Mouse (Mus musculus) erythroblast, adult 5-6 weeks (primary cell): ENCODE data around the gene Pls1. TPM values are rescaled to one million over a fixed set of nuclear protein-coding genes. Genes with fewer than 3 reads are reported as not detected.

Source experiments
- ATAC-seq: replicated peaks from 2 replicates; pipeline ENCODE4 v1.8.0; 2016; ENCODE audit warnings: moderate number of reproducible peaks, mild to moderate bottlenecking, moderate TSS enrichment, inconsistent platforms; ENCODE audit not compliant: poor library complexity, low FRiP score, severe bottlenecking
- total RNA-seq, 2 experiments: library from RNA; stranded (forward) in 1 of 2; stranded (reverse) in 1 of 2; fragments of 150-400 nt in 1 of 2; fragments of 200-764, 138-1000 nt in 1 of 2; gene quantifications; 2 replicates each; pipeline versions ENCODE4 v1.2.3 to v1.2.4; 2015 to 2017; ENCODE audit warnings: low replicate concordance in 2 of 2

Gene Pls1
- total RNA-seq, 2 experiments from 2014 or later, result 1.9 TPM; not detected in 1

DNA sequence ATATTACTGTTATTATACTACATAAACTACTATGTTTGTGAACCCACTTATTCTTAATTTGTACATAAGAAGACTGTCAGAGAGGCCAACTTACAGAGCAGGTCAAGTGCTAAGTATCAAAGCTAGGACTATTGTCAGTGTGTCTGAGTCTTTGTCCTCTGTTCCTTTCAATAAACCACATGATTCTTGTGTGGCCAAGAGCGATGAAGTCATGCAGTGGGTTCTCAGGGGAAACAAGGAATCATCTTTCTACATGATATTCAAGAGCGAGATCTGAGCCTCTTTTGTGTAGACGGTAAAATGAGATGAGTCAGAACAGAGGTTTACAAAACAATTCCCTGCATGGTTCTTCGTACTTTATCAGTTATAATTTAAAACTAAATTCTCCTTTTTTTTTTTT is 35.5 kb downstream of the Pls1 start:
- no peak for ATAC-seq

DNA sequence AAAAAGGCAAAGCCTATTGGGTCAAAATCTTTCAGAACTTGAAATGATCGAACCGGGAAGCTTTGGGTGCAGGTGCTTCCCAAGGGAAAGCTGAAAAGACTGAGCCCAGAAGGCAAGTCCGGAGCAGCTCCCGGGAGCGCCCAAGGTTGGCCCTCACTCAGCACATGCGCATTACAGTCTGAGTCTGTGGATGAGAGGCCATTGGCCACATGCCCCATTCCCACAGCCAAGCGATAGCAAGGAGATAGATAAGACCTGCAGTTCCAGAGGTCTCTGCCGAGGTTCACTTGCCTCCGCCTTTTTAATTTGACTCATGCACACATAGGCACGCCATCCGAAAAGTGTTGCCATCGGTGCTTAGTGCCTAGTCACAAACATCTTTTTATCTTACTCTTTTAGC is 39.7 kb downstream of the Pls1 start:
- no peak for ATAC-seq

DNA sequence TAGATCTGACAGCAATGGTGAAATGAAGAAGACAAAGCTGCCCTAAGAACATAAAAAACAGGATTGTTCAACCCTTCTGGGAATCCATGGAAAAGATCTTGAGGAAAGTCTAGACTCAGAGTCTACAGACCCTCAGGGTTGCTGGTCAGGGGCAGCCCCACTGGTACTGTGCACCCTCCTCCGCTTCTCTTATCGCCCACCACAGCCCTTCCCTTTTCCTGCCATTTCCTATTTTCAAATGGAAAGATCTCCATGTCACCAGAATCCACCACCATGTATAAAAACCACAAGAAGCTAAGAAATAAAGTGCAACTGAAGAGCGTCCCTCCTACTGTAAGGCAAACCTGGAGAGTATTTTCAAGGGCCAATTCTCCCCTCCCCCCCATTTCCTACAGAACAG is 41.3 kb downstream of the Pls1 start:
- no peak for ATAC-seq

DNA sequence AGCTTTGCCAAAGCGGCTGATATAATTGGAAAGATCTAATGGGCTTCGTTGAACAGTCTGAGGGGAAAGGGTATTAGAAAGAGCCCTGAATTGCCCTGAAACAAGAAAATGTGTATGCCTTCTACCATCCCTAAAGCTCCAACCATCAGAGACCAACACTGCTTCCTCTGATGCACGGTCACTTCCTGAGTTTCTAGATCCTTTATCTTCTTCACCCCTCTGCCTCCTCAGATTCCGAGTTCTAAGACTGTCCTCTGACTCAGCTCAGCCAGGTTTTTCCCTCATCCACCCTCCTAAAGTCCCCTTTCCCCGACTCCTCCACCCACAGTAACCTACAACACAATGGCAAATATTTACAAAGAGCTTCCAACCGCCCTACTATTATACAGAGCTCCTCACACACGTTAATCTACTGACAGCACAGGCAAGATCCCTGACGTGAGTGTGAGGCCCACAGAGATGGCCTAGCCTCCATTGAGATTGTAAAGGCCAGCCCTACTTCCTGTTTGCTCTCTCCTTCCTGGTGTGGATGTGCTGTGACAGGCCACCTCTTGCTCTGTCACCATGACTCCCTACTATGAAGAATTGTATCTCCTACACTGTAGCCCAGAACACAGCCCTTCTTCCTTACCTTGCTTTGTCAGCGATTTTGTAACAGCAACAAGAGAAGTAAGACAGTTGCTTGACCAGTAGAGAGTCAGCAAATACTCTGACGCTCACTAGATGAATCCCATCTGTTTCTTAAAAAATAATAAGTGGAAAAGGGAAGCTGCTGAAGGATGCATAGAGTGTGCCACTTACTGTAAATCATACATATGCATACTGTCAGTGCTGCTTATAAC is 43.3 kb downstream of the Pls1 start:
- ATAC-seq, result no peak

DNA sequence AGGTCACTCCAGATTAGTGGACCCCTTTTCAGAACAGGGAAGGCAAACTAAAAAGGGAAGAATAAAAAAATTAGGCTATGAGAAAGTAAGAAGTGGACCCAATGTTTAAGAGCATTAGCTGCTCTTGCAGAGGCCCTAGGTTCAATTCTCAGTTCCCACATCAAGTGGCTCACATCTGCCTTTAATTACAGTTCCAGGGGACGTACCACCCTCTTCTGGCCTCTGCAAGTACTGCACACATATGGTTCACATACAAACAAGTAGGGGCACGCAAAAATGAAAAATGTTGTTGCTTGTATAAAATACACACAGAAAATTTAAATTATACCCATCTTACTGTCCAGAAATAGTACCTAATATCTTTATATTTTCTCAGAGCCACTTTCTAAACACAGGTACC is 48.8 kb downstream of the Pls1 start:
- no peak for ATAC-seq

DNA sequence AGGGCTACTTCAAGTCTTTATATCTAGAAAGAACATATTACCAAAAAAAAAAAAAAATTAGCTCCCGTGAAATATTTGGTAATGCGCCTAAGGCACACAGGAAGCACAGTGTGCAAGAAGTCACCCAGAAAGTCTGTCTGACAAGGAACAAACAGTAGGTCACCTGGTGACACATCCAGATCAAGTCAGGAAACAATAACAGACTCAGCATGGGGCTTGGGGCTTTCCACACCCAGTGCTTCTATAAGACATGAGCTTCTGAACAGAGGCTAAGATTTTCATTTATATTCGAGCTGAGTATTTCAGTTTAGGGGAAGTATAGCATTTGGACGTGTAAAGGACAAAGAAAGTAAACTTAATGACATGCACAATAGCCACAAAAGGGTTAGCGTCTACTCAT is 49.3 kb downstream of the Pls1 start:
- no peak for ATAC-seq

DNA sequence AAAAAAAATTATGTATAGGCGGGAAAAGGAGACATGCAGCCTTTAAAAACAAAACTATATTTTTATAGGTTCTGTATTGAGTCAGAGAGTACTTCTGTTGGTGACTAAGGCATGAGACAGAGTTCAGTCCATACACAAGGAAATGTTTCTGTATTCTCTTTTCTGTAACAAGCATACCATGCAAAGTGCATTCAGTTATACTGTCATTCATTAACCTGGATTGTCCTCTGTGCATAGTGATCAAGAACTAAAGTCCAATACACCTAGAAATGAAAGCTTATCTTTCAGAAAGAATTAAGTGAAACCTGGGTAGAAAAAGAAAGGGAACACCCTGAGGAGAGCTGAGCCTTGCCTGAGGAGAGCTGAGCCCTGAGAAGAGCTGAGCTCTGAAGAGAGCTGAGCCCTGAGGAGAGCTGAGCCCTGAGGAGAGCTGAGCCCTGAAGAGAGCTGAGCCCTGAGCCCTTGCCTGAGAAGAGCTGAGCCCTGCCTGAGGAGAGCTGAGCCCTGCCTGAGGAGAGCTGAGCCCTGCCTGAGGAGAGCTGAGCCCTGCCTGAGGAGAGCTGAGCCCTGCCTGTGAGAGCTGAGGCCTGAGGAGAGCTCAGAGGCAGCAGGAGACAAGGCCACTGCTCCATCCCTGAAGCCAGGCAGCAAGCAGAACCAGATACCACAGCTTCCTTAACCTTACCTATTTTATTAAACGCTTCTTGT is 49.9 kb downstream of the Pls1 start:
- no peak for ATAC-seq

DNA sequence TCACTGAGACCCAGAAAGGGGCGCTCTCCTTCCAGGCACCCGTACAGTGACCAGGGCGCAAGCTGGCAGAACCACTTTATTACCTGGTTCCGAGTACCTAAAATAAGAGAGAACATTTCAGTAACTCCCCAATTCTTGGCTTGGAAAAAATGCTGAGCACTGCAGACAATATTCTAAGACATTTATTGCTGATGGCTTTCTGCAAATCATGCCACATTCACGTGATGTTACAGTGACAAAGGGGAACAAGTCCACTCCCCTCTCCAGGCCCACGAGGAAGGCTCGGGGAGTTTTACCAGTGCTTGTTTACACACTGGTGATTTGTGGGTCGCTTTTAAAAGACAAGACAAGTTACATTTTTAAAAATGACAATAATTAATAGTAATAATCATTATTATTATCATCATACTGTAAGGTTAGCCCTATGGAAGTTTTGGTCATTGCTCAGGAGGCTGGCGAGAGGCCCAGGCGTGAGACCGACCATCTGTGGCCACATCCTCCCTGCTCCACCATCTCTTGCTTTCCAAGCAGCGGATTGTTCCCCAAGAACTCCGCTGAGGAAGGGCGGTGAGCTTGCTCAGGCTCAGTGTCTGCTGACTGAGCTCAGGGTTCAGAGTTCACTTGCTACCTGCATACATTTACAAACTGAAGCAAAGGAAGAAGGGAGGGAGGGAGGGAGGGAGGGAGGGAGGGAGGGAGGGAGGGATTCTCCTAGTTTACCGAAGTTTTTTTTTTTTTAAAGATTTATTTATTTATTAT is 50.9 kb downstream of the Pls1 start:
- ATAC-seq, result no peak

DNA sequence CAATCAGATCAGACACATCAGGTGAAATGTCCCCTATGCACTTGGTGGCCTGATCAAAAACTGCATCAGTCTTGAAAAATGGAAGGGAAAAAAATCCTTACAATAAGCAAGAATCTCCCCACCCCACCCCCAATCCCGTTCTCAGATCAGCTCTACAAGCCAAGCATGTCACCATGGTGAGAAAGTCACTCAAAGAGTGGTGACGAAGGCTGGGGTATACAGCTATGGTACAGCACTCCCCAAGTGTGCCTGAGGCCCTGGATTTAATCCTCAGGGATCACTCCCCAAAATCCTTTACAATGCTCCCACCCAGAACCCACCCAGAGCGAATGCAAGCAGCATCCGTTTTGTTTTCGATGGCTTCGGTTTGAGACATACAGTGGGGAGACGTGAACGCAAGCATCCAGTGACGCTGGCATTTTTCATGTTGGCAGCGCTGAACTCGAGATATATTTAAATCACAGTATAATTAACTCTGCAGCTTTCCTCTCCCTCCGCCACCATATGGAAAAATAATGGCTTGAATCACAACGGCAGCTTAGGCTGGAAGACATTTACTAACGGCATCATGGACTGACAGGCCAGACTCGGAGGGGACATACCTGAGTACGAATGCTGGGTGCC is 60.1 kb downstream of the Pls1 start:
- no peak for ATAC-seq

DNA sequence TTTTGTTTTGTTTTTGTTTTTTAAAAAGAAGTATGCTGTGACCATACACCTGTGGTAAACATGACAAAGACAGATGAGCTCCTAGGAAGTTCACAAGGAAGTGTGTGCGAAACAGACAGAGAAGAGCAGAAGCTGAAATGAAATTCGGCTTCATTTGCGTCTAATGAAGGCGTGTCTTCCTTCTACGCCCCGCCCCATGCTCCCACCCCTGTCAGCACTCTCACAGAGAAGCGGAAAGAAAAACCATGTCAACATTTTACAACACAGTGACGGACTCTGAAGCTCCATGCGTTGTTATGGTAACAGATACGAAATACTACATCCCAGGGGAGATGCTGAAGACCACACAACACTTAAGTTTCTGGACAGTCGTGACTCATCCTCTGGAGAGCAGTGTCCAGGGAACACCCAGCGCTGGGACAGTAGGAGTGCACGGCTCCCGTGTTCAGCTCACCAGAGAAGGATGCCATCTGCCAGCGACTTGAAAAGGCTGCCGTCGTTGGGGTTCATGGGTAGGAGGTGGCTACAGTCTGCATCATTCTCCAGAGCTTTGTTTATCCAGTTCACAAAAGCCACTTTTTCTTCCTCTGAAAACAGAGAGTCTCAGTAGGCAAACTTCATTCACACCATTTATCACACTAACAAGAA is 61.3 kb downstream of the Pls1 start:
- ATAC-seq, result no peak

DNA sequence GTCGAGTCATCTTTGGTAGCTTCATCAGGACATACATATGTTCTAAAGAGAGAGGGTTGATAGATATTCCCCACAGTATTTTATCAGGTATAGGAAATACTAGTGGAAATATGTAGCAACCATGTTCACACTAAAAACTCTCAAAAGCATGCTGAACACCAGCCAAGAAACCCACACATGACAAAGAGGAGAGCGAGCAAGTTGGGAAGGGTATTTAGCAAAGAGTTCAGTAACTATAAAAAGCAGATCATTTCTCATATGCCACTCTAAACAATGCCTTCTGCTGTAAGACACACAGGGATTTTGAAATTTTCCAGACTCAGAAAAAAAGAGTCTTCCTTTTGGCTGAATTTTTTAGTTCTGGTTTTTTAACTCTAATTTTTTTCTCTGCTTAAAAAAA is 73.4 kb downstream of the Pls1 start:
- ATAC-seq, result no peak

DNA sequence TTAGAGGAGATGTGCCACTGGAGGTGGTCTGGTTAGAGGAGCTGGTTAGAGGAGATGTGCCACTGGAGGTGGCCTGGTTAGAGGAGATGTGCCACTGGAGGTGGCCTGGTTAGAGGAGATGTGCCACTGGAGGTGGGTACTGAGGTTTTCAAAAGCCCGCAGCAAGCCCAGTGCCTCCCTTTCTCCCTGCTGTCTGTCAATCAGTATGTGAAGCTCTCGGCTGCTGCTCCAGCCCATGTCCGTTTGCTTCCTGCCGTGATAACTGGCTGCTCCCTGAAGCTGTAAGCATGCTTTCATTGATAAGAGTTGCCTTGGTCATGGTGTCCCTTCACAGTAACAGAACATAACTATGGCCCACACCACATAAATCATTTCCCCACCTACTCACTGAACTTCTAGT is 81.9 kb downstream of the Pls1 start:
- no peak for ATAC-seq

DNA sequence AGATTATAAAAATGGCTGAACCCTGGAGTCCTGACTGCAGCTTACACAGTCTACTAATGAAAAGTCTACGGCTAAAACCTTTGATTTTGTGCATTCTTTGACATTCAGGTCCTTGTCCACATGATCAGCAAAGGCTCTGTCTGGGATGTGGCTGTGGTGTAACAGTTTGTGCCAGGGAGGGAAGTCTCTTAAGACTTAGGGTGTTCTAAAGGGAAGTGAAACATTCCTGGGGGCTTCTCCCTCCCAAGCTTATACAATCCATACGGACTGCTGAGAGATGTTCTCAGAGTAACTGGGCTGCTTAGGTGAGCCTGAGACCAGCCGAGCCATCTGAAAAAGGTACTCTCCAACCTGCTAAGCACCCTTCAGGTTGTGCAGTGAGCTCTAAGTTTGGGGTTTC is 82.9 kb downstream of the Pls1 start:
- ATAC-seq, result no peak

DNA sequence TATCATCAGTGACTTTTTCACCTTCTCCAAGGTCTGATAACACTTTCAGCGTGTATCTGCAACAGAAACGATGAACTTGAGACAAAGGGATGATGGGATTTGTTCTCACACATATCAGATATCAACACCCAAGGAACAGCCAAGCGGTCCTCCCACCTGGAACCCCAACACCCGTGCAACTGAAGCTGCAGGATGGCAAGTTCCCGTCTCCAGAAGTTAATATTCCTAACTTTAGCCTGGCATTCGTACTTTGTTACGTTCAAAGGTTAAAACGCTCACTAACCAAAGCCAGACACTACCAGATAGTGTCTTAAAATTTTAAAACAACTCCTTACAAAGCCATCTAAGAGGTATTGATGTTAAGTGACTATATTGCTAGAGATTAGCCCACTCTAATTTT is 83.7 kb downstream of the Pls1 start:
- no peak for ATAC-seq

DNA sequence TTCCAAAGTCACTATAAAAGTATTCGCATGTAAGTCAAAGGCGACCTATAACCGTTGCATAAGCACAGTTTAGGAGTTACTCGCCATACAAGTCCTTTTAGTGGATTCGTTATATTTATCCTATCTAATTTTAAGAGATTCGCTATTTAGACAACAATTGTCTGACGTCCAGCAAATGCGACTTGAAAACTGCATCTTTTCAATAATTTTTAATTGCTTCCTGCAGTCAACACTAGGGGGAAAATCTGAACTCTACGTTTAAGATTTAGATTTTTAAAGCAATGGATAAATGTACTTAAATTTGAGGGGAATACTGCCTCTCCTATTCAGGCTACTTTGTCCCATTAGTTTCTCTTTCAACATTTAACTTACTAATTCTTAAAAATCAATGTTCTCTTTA is 94.4 kb downstream of the Pls1 start:
- ATAC-seq, result no peak

DNA sequence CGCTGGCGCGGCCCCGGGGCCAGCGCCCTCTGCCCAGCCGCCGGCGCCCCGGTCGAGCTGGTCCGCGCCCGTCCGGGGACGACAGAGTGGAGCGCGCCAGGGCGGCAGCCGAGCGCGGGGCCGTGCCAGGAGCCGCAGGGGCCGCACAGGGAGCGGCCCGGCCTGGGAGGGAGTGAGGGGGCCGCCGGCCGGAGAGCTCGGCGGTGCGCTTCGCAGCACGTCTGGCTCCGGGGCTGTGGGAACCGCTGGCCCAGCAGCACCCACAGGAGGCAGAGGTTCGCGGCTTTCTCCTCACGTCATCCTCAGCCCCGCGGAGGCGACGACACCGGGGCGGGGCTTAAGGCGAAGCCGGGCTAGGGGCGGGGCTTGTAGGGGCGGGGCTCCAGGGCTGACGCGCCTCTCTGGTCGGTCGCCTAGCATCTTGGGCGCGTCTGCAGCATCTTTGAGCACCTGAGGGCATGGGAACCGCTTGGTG is 95.0 kb downstream of the Pls1 start, which contains the start of gene Trpc1:
TSS of gene Trpc1 (minus strand) at position 339 of the 475 bp plus-strand sequence.
- ATAC-seq, result peak; percentile 92

DNA sequence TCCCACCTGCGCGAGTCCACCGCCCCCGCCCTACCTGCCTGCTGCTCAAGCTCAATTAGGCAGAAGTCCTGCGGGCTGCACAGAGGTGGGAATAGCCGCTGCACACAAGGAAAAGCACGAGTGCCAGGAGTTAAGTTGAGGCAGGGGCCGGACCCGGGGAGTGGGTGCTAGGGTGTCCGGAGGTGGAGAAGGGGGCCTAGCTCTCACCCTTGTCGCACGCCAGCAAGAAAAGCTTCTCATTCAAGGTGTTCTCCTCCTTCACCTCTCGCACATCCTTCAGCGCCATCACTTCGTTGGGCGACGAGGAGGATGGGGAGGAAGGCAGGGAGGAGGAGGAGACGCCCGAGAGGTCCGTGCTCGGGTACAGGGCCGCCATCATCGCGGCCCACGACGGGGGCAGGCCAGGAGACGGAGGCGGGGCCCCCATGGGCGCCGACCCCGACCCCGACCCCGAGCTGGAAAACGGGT is 95.6 kb downstream of the Pls1 start:
- ATAC-seq, result no peak

DNA sequence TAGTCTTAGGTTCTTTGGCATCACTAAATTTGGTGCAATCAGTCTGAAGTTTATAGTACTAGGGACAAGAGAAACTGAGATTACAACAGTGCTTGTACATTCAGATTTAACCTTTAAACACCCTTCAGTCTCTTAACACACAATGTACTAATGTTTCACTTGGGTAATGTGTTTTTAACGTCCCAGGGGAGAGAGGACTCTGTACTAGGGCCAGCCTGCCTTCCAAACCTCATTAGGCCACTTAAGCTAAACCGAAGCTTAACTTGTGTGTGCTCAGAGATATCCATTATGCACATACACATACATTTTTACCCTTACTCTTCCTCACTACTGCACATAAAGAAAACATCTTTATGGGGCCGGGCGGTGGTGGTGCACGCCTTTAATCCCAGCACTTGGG is 97.8 kb downstream of the Pls1 start:
- no peak for ATAC-seq

DNA sequence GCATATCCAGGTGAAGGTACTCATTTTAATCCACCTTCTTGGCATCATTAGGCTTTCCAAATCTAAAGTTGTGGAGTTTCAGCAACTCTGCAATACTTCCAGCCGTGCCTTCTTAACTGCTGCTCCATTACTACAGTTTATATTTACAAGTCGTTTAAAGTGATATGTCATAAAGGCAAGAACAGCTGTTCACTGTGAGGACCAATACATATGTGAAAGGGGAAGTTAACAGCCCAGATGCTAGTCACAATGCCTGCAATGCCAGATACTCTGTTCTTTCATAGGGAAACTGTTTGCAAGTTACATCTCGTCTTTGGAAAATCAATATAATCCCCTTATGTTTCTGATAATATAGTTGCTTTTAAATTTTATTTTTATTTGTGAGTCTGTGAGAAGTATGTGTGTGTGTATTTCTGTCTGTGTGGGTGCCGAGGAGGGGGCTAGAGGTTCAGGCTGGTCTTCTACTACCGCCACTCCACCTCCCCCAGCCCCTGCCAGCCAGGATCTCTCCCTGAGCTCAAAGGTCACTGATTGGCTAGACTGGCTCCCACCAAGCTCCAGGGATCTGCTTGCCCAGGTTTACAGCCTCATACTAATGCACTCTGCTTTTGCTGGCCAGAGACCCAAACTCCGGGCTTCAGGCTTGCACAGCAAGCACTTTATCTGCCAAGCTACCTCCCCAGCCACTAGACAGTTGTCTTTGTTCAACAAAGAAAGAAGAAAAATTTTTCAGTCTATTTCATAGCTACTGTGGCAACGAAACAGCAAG is 100.1 kb downstream of the Pls1 start:
- ATAC-seq, result no peak
